Mouse (Mus musculus) bone marrow macrophage, adult 2 months (primary cell): ENCODE results near the gene Rpl11.

Source experiments
- CTCF ChIP-seq: IDR thresholded peaks from 2 replicates; pipeline ENCODE4 v1.5.1; 2012; ENCODE audit warnings: low read depth, mild to moderate bottlenecking, low read length, moderate library complexity
- POLR2A ChIP-seq: IDR thresholded peaks from 2 replicates; pipeline ENCODE4 v1.6.1; 2012; ENCODE audit warnings: mild to moderate bottlenecking, low read depth, low read length, borderline replicate concordance

DNA sequence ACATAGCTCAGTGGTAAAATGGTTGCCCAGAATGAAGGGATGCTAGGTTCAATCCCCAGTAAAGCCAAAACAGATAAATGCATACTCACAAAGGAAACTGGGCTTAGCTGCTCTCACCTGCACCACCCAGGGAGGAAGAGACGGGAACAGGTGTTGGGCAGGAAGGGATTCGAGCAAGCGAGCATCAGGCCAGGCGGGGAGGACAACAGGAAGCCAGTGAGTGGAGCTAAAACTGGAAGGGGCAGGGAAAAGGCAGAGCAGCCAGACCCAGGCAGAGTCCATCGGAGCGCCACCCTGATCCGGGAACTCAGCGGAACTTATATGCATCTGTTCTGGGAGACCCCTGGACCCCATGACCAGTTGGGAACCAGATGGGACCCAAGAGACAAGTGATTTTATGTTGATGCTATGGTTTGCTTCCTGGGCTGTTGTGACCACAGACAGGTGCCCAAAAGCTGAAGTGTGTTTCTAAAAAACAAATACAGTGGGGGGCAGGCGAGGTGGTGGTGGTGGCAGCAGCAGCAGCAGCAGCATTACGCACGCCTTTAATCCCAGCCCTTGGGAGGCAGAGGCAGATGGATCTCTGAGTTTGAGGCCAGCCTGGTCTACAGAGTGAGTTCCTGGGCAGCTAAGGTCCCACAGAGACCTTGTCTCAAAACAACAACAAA is 43.4 kb upstream of the Rpl11 start:
- TF ChIP-seq CTCF (no peak), POLR2A (no peak)
